Mouse (Mus musculus) forebrain, embryonic 14.5 days (tissue): Measurements from ENCODE around the gene Pkdcc. TPM values are rescaled to one million over a fixed set of nuclear protein-coding genes. Genes with fewer than 3 reads are reported as not detected.

ENCODE experiments used
- ATAC-seq: fragments of 200-750 bp; cut with Nextera tagmentation; 2 replicates; pipeline ENCODE4 v1.8.0; 2017; ENCODE audit warnings: mild to moderate bottlenecking, moderate library complexity
- DNase-seq: peaks from one replicate; pipeline ENCODE4 v3.0.0-alpha.2; 2015; ENCODE audit warnings: low spot score
- H3K27ac ChIP-seq: fragments of 300-500 bp; sonication (generic); 2 replicates; pipeline ENCODE4 v1.5.1; 2014; ENCODE audit warnings: low read depth, mild to moderate bottlenecking, control low read depth, low read length, moderate library complexity
- H3K27me3 ChIP-seq: fragments of 300-500 bp; sonication (generic); replicated peaks from 2 replicates; pipeline ENCODE4 v1.6.1; 2014; ENCODE audit warnings: low read length, control low read depth, mixed read lengths; ENCODE audit not compliant: control insufficient read depth, insufficient read depth
- H3K36me3 ChIP-seq: fragments of 300-500 bp; sonication (generic); 2 replicates; pipeline ENCODE4 v1.6.1; 2014; ENCODE audit warnings: low read length, control low read depth; ENCODE audit not compliant: control insufficient read depth, insufficient read depth
- H3K4me1 ChIP-seq: fragments of 300-500 bp; sonication (generic); 2 replicates; pipeline ENCODE4 v1.6.1; 2014; ENCODE audit warnings: antibody characterized with exemption, low read length, control low read depth; ENCODE audit not compliant: control insufficient read depth, insufficient read depth
- H3K4me2 ChIP-seq: fragments of 300-500 bp; sonication (generic); 2 replicates; pipeline ENCODE4 v1.6.1; 2014; ENCODE audit warnings: mild to moderate bottlenecking, control low read depth, low read length
- H3K4me3 ChIP-seq: fragments of 300-500 bp; sonication (generic); 2 replicates; pipeline ENCODE4 v1.5.1; 2014; ENCODE audit warnings: low read depth, low read length, control low read depth
- H3K9ac ChIP-seq: fragments of 300-500 bp; sonication (generic); 2 replicates; pipeline ENCODE4 v1.6.1; 2014; ENCODE audit warnings: mild to moderate bottlenecking, low read length, control low read depth, moderate library complexity
- H3K9me3 ChIP-seq: fragments of 300-500 bp; sonication (generic); replicated peaks from 2 replicates; pipeline ENCODE4 v1.6.1; 2016; ENCODE audit warnings: low read length, control low read depth, mixed read lengths; ENCODE audit not compliant: control insufficient read depth
- WGBS: fragments of 180-500 bp; shearing (Covaris S2); extraction: QIAGEN DNeasy Blood & Tissue Kit; methylation state at CpG from one replicate; pipeline ENCODE4 v1.1.7; 2014; 5-methylcytosine and 5-hydroxymethylcytosine counted together
- polyA plus RNA-seq: library from polyadenylated mRNA; unstranded; fragments of >200 nt; fragmentation: Nextera tagmentation; extraction: Ambion mirVana; gene quantifications from 2 replicates; pipeline ENCODE4 v1.2.1, GENCODE M21; 2014

Pkdcc gene
- polyA plus RNA-seq, 1 experiment from 2014 or later: 9.0 TPM

GRCm38 (mm10) chr17:83222705-83223104, 7.6 kb downstream of the Pkdcc start:
- Histone ChIP-seq H3K4me2 (no peak overlapping the region), H3K27me3 (no peaks in the 10 kb centered on the region), H3K9me3 (no peaks in the 10 kb centered on the region), H3K36me3 (peaks cover 45% of the 10 kb centered on the region), H3K4me1 (peaks cover 10% of the 10 kb centered on the region), H3K4me3 (no peak overlapping the region), H3K9ac (no peak overlapping the region), H3K27ac (no peak overlapping the region)
- ATAC-seq (no peak), DNase-seq (no peak)
- 21% methylated on average over 3 of the region's 3 CpGs for WGBS

- WGBS: 55% methylated on average over 13 of the region's 13 CpGs
- Histone ChIP-seq H3K27ac (no peak overlapping the region), H3K4me3 (no peak overlapping the region), H3K9me3 (no peaks in the 10 kb centered on the region), H3K4me1 (no peaks in the 10 kb centered on the region), H3K4me2 (no peak overlapping the region), H3K36me3 (peaks cover 45% of the 10 kb centered on the region), H3K27me3 (no peaks in the 10 kb centered on the region), H3K9ac (no peak overlapping the region)
- ATAC-seq (peak; percentile 51), DNase-seq (no peak)
These were observed 9.4 kb downstream of the Pkdcc start for GRCm38 (mm10) chr17:83224451-83224971.

GRCm38 (mm10) chr17:83226395-83226986, 11.4 kb downstream of the Pkdcc start:
- H3K4me1 ChIP-seq: no peaks in the 10 kb centered on the region
- no peak overlapping the region for H3K4me3 ChIP-seq
- no peak overlapping the region for H3K9ac ChIP-seq
- H3K36me3 ChIP-seq: peaks cover 37% of the 10 kb centered on the region
- no peaks in the 10 kb centered on the region for H3K27me3 ChIP-seq
- no peak overlapping the region for H3K4me2 ChIP-seq
- H3K27ac ChIP-seq: no peak overlapping the region
- ATAC-seq: 0 out of 2 replicates have a peak, but pooled peaks have one; percentile 11
- DNase-seq: no peak
- 24% methylated on average over 8 of the region's 8 CpGs for WGBS
- no peaks in the 10 kb centered on the region for H3K9me3 ChIP-seq

GRCm38 (mm10) chr17:83231357-83231756, 16.3 kb downstream of the Pkdcc start:
- Histone ChIP-seq H3K4me3 (no peak overlapping the region), H3K9me3 (no peaks in the 10 kb centered on the region), H3K9ac (no peak overlapping the region), H3K27me3 (no peaks in the 10 kb centered on the region), H3K36me3 (no peaks in the 10 kb centered on the region), H3K27ac (no peak overlapping the region), H3K4me2 (no peak overlapping the region), H3K4me1 (no peaks in the 10 kb centered on the region; the same call in 1 of the 2 replicates)
- WGBS: 63% methylated on average over 11 of the region's 11 CpGs
- no peak for DNase-seq
- no peak for ATAC-seq

- no peak overlapping the region for H3K4me3 ChIP-seq
- no peaks in the 10 kb centered on the region; the same call in 1 of the 2 replicates for H3K4me1 ChIP-seq
- H3K27ac ChIP-seq: no peak overlapping the region
- H3K9ac ChIP-seq: no peak overlapping the region
- no peaks in the 10 kb centered on the region for H3K36me3 ChIP-seq
- no peaks in the 10 kb centered on the region for H3K27me3 ChIP-seq
- no peak overlapping the region for H3K4me2 ChIP-seq
- no peaks in the 10 kb centered on the region for H3K9me3 ChIP-seq
- DNase-seq (peak; percentile 84), ATAC-seq (peak; percentile 67)
- WGBS: 59% methylated on average over 10 of the region's 10 CpGs
These were observed 20.1 kb downstream of the Pkdcc start for GRCm38 (mm10) chr17:83235227-83235626.

- Histone ChIP-seq H3K9me3 (no peaks in the 10 kb centered on the region), H3K4me3 (no peak overlapping the region), H3K4me2 (no peak overlapping the region), H3K4me1 (no peaks in the 10 kb centered on the region; the same call in 1 of the 2 replicates), H3K27me3 (no peaks in the 10 kb centered on the region), H3K36me3 (no peaks in the 10 kb centered on the region), H3K27ac (0 out of 2 replicates have a peak overlapping the region, but pooled peaks have one; percentile 39), H3K9ac (no peak overlapping the region)
- DNase-seq: no peak
- ATAC-seq: no peak
- WGBS: 80% methylated on average over 8 of the region's 8 CpGs
These were observed 21.1 kb downstream of the Pkdcc start for GRCm38 (mm10) chr17:83236202-83236601.

GRCm38 (mm10) chr17:83238123-83239058, 23.3 kb downstream of the Pkdcc start:
- H3K36me3 ChIP-seq: no peaks in the 10 kb centered on the region
- ATAC-seq: 0 out of 2 replicates have a peak, but pooled peaks have one; percentile 38
- no peak overlapping the region for H3K4me2 ChIP-seq
- H3K27me3 ChIP-seq: no peaks in the 10 kb centered on the region
- no peaks in the 10 kb centered on the region; the same call in 1 of the 2 replicates for H3K4me1 ChIP-seq
- WGBS: 68% methylated on average over 16 of the region's 16 CpGs
- no peak overlapping the region for H3K4me3 ChIP-seq
- peak; percentile 35 for DNase-seq
- no peak overlapping the region for H3K27ac ChIP-seq
- H3K9ac ChIP-seq: no peak overlapping the region
- H3K9me3 ChIP-seq: no peaks in the 10 kb centered on the region

GRCm38 (mm10) chr17:83244502-83244901, 29.4 kb downstream of the Pkdcc start:
- 81% methylated on average over 1 of the region's 1 CpGs for WGBS
- H3K4me1 ChIP-seq: no peaks in the 10 kb centered on the region
- no peaks in the 10 kb centered on the region for H3K36me3 ChIP-seq
- no peaks in the 10 kb centered on the region for H3K27me3 ChIP-seq
- no peak overlapping the region for H3K4me3 ChIP-seq
- no peaks in the 10 kb centered on the region for H3K9me3 ChIP-seq
- no peak overlapping the region for H3K9ac ChIP-seq
- H3K4me2 ChIP-seq: no peak overlapping the region
- no peak for DNase-seq
- H3K27ac ChIP-seq: no peak overlapping the region
- ATAC-seq: no peak
